Mouse (Mus musculus) frontal cortex, postnatal 25 days (tissue): ENCODE results near the gene Top3b.

ENCODE experiments used
- DNase-seq, 2 experiments: peaks; one replicate each; pipeline ENCODE4 v3.0.0; 2022; ENCODE audit warnings: low spot score in 2 of 2

Gene Top3b

GRCm38 (mm10) chr16:16897056-16897584 lies 26.6 kb downstream of the Top3b start:
- no peak for DNase-seq

- no peak for DNase-seq
These were observed 31.8 kb downstream of the Top3b start for GRCm38 (mm10) chr16:16902329-16902728.

- no peak for DNase-seq
These were observed 32.7 kb downstream of the Top3b start for GRCm38 (mm10) chr16:16903188-16903587.

GRCm38 (mm10) chr16:16907799-16908198 lies 37.3 kb downstream of the Top3b start:
- no peak for DNase-seq

- DNase-seq, result peak in 1 of 2 experiments; percentile 66
These were observed 41.4 kb downstream of the Top3b start for GRCm38 (mm10) chr16:16911641-16912597.

- no peak for DNase-seq
These were observed 42.9 kb downstream of the Top3b start for GRCm38 (mm10) chr16:16913440-16913839.

- no peak for DNase-seq
These were observed 48.0 kb downstream of the Top3b start for GRCm38 (mm10) chr16:16918441-16919117.

GRCm38 (mm10) chr16:16921021-16921435 lies 50.5 kb downstream of the Top3b start:
- no peak for DNase-seq

- DNase-seq, result no peak
These were observed 53.9 kb downstream of the Top3b start for GRCm38 (mm10) chr16:16924481-16924880.

- no peak for DNase-seq
These were observed 56.0 kb downstream of the Top3b start for GRCm38 (mm10) chr16:16926536-16926935.

GRCm38 (mm10) chr16:16928908-16929307 lies 58.4 kb downstream of the Top3b start:
- DNase-seq, result peak in 1 of 2 experiments; percentile 4

- peak in 1 of 2 experiments; percentile 3 for DNase-seq
These were observed 59.8 kb downstream of the Top3b start for GRCm38 (mm10) chr16:16930326-16930725.

GRCm38 (mm10) chr16:16930810-16931296 lies 60.3 kb downstream of the Top3b start:
- DNase-seq, result peak; percentile 58 to 79

GRCm38 (mm10) chr16:16939543-16939942 lies 69.0 kb downstream of the Top3b start:
- DNase-seq, result no peak

- DNase-seq, result no peak
These were observed 70.5 kb downstream of the Top3b start for GRCm38 (mm10) chr16:16941078-16941477.
